Mouse (Mus musculus) thymus, postnatal 0 days (tissue): ENCODE measurements around the gene Alms1. TPM values are rescaled to one million over a fixed set of nuclear protein-coding genes. Genes with fewer than 3 reads are reported as not detected.
"Not testable (repeated sequence)": the region's sequence is repeated elsewhere in the genome, so short reads cannot be mapped to it uniquely, and the experiment has no call there.

Source experiments
- DNase-seq: peaks from one replicate; pipeline ENCODE4 v3.0.0-alpha.2; 2015; ENCODE audit warnings: low spot score
- microRNA-seq: library from miRNA; unstranded; fragments of <30 nt; microRNA quantifications from one replicate; pipeline ENCODE4, GENCODE M21; 2016; ENCODE audit warnings: borderline number of aligned reads
- polyA plus RNA-seq: library from polyadenylated mRNA; unstranded; fragments of >200 nt; fragmentation: Nextera tagmentation; extraction: Ambion mirVana; gene quantifications from 2 replicates; pipeline ENCODE4 v1.2.1, GENCODE M21; 2015

Alms1 gene
- polyA plus RNA-seq, 1 experiment from 2014 or later, result 2.9 TPM

DNA sequence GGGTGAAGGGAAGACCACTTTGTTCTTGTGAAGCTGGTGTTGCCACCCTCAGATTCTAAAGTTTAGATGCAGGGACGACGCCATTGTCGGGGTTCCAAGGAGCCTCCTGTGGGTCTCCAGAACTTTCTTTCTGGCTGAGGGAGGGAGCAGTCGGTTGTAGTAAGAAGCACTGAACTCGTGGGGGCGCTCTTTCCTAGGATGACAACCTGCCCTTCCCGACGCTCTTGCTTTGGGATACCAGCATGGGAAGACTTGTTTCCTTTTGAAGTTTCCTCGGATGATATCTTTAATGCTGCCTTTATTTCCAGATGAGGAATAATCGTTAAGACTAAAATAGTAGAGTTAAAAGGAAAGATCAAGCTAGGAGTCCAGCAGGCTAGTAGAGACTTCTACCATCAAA is 125.8 kb downstream of the Alms1 start, which contains the start of gene Nat8f7:
Gene Nat8f7 (minus strand): TSS at position 101 of the 400 bp plus-strand sequence.
- DNase-seq, result not testable (repeated sequence)

Small RNAs within 50 kb of the gene (microRNA-seq; reads per million reads assigned to microRNA genes)
- gene Gm27317, result not detected

Other genes starting within 250 kb of the Alms1 start
- gene Rab11fip5, start 212.9 kb upstream of the Alms1 start, polyA plus RNA-seq, result 4.3 and 4.7 TPM in 2 replicates
- gene Noto, start 163.6 kb upstream of the Alms1 start, polyA plus RNA-seq, result 0.22 TPM in 1 of 2 replicates, not detected in the other
- gene Smyd5, start 155.5 kb upstream of the Alms1 start, polyA plus RNA-seq, result 28.6 and 29.1 TPM in 2 replicates
- gene Cct7, start 136.0 kb upstream of the Alms1 start, polyA plus RNA-seq, result 415 and 437 TPM in 2 replicates
- 51.9 and 56.7 TPM in 2 replicates for gene Pradc1, start 135.6 kb upstream of the Alms1 start, polyA plus RNA-seq
- 0.04 TPM in 1 of 2 replicates, not detected in the other for gene Fbxo41, start 84.5 kb upstream of the Alms1 start, polyA plus RNA-seq
- gene Egr4, start 73.9 kb upstream of the Alms1 start, polyA plus RNA-seq, result 0.05 TPM in 1 of 2 replicates, not detected in the other
- not detected in 2 replicates for gene Nat8f7, start 125.7 kb downstream of the Alms1 start, polyA plus RNA-seq
- gene Nat8f3, start 178.2 kb downstream of the Alms1 start, polyA plus RNA-seq, result not detected in 2 replicates
- gene Nat8f6, start 233.4 kb downstream of the Alms1 start, polyA plus RNA-seq, result not detected in 2 replicates
- gene Nat8f5, start 233.4 kb downstream of the Alms1 start, polyA plus RNA-seq, result 0.13 TPM in 1 of 2 replicates, not detected in the other
- 0.15 TPM in 1 of 2 replicates, not detected in the other for gene Nat8, start 244.6 kb downstream of the Alms1 start, polyA plus RNA-seq